Mouse (Mus musculus): ENCODE results near the gene Baiap2l1.

Baiap2l1 gene

GRCm38 (mm10) chr5:144284599-144284998 is 73.3 kb downstream of the Baiap2l1 start:
- no peak for DNase-seq (ENCODE audit: low spot score)

- DNase-seq (ENCODE audit: low spot score): no peak
These were observed 74.3 kb downstream of the Baiap2l1 start for GRCm38 (mm10) chr5:144283551-144284031.

GRCm38 (mm10) chr5:144282470-144283260 is 75.2 kb downstream of the Baiap2l1 start:
- no peak for DNase-seq (ENCODE audit: low spot score)

- DNase-seq (ENCODE audit: low spot score): no peak
These were observed 78.0 kb downstream of the Baiap2l1 start for GRCm38 (mm10) chr5:144279926-144280325.

- DNase-seq (ENCODE audit: low spot score): no peak
These were observed 78.8 kb downstream of the Baiap2l1 start for GRCm38 (mm10) chr5:144279081-144279541.

GRCm38 (mm10) chr5:144278374-144278960 is 79.4 kb downstream of the Baiap2l1 start:
- no peak for DNase-seq (ENCODE audit: low spot score)

- no peak for DNase-seq (ENCODE audit: low spot score)
These were observed 80.8 kb downstream of the Baiap2l1 start for GRCm38 (mm10) chr5:144276898-144277630.

- no peak for DNase-seq (ENCODE audit: low spot score)
These were observed 83.0 kb downstream of the Baiap2l1 start for GRCm38 (mm10) chr5:144274904-144275303.

GRCm38 (mm10) chr5:144271772-144272171 is 86.1 kb downstream of the Baiap2l1 start:
- DNase-seq (ENCODE audit: low spot score): no peak

GRCm38 (mm10) chr5:144271118-144271517 is 86.8 kb downstream of the Baiap2l1 start:
- DNase-seq (ENCODE audit: low spot score): no peak

- DNase-seq (ENCODE audit: low spot score): no peak
These were observed 87.5 kb downstream of the Baiap2l1 start for GRCm38 (mm10) chr5:144270420-144270819.

- no peak for DNase-seq (ENCODE audit: low spot score)
These were observed 88.0 kb downstream of the Baiap2l1 start for GRCm38 (mm10) chr5:144269926-144270325.

- peak; percentile 62 for DNase-seq (ENCODE audit: low spot score)
These were observed 90.2 kb downstream of the Baiap2l1 start for GRCm38 (mm10) chr5:144267535-144268241.

GRCm38 (mm10) chr5:144263496-144263895 is 94.4 kb downstream of the Baiap2l1 start:
- no peak for DNase-seq (ENCODE audit: low spot score)

- no peak for DNase-seq (ENCODE audit: low spot score)
These were observed 94.8 kb downstream of the Baiap2l1 start for GRCm38 (mm10) chr5:144263082-144263481.

GRCm38 (mm10) chr5:144261829-144262228 is 96.1 kb downstream of the Baiap2l1 start:
- no peak for DNase-seq (ENCODE audit: low spot score)

- no peak for DNase-seq (ENCODE audit: low spot score)
These were observed 96.6 kb downstream of the Baiap2l1 start for GRCm38 (mm10) chr5:144261309-144261708.

- no peak for DNase-seq (ENCODE audit: low spot score)
These were observed 97.4 kb downstream of the Baiap2l1 start for GRCm38 (mm10) chr5:144260464-144260863.

GRCm38 (mm10) chr5:144259228-144259627 is 98.7 kb downstream of the Baiap2l1 start:
- DNase-seq (ENCODE audit: low spot score): no peak

- DNase-seq (ENCODE audit: low spot score): no peak
These were observed 99.2 kb downstream of the Baiap2l1 start for GRCm38 (mm10) chr5:144258687-144259086.

GRCm38 (mm10) chr5:144258131-144258611 is 99.7 kb downstream of the Baiap2l1 start:
- peak; percentile 37 for DNase-seq (ENCODE audit: low spot score)
